Mouse (Mus musculus) heart, embryonic 16.5 days (tissue): ENCODE data around the gene Nckap5. TPM values are rescaled to one million over a fixed set of nuclear protein-coding genes. Genes with fewer than 3 reads are reported as not detected.

ENCODE experiments used
- ATAC-seq: fragments of 200-750 bp; cut with Nextera tagmentation; replicated peaks from 2 replicates; pipeline ENCODE4 v1.8.0; 2017; ENCODE audit warnings: moderate number of reproducible peaks; ENCODE audit not compliant: insufficient read depth, low FRiP score; ENCODE audit errors: extremely low read depth
- H3K27ac ChIP-seq: fragments of 300-500 bp; sonication (generic); 2 replicates; pipeline ENCODE4 v1.5.1; 2014; ENCODE audit warnings: mild to moderate bottlenecking, low read length, control low read depth, moderate library complexity
- H3K27me3 ChIP-seq: fragments of 300-500 bp; sonication (generic); 2 replicates; pipeline ENCODE4 v1.6.1; 2014; ENCODE audit warnings: low read length, mixed read lengths; ENCODE audit not compliant: control insufficient read depth, insufficient read depth
- H3K36me3 ChIP-seq: fragments of 300-500 bp; sonication (generic); 2 replicates; pipeline ENCODE4 v1.6.1; 2014; ENCODE audit not compliant: control insufficient read depth, insufficient read depth
- H3K4me1 ChIP-seq: fragments of 300-500 bp; sonication (generic); 2 replicates; pipeline ENCODE4 v1.6.1; 2014; ENCODE audit warnings: low read length, mixed read lengths; ENCODE audit not compliant: control insufficient read depth, insufficient read depth
- H3K4me2 ChIP-seq: fragments of 300-500 bp; sonication (generic); 2 replicates; pipeline ENCODE4 v1.6.1; 2014; ENCODE audit warnings: low read depth, mild to moderate bottlenecking, control low read depth, low read length
- H3K4me3 ChIP-seq: fragments of 300-500 bp; sonication (generic); 2 replicates; pipeline ENCODE4 v1.5.1; 2014; ENCODE audit warnings: mild to moderate bottlenecking, control low read depth, low read length
- H3K9ac ChIP-seq: fragments of 300-500 bp; sonication (generic); 2 replicates; pipeline ENCODE4 v1.6.1; 2014; ENCODE audit warnings: low read length, control low read depth
- H3K9me3 ChIP-seq: fragments of 300-500 bp; sonication (generic); replicated peaks from 2 replicates; pipeline ENCODE4 v1.6.1; 2016; ENCODE audit warnings: low read length; ENCODE audit not compliant: control insufficient read depth
- WGBS: fragments of 180-500 bp; shearing (Covaris S2); extraction: QIAGEN DNeasy Blood & Tissue Kit; methylation state at CpG from one replicate; pipeline ENCODE4 v1.1.7; 2014; 5-methylcytosine and 5-hydroxymethylcytosine counted together
- polyA plus RNA-seq: library from polyadenylated mRNA; unstranded; fragments of >200 nt; fragmentation: Nextera tagmentation; extraction: Ambion mirVana; gene quantifications from 2 replicates; pipeline ENCODE4 v1.2.1, GENCODE M21; 2015

Gene Nckap5
- polyA plus RNA-seq, 1 experiment from 2014 or later, result 8.0 TPM

DNA sequence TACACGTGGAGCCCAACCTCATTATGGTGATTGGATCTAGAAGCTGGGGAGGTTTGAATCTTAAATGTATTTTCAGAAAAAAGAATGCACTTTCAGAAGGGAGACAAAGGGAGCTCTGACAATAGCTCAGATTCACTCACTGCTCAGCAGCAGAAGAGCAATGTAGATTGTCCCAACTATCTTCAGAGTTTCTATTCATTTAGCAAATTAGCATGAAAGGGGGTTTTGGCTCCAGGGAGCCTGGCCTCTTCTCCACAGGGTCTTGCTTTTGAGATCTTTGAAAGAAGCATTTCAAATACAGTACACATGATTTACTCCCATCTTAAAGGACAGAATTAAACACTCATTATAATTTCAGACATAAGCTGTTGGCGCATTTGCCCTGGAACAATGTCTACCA, 662.5 kb downstream of the Nckap5 start:
- ATAC-seq, result no peak
- Histone ChIP-seq H3K27ac (no peak overlapping the region), H3K4me2 (no peak overlapping the region), H3K4me3 (no peak overlapping the region), H3K9me3 (no peaks in the 10 kb centered on the region), H3K27me3 (no peaks in the 10 kb centered on the region), H3K9ac (no peak overlapping the region), H3K36me3 (no peaks in the 10 kb centered on the region), H3K4me1 (no peaks in the 10 kb centered on the region)
- 72% methylated on average over 2 of the region's 2 CpGs for WGBS

DNA sequence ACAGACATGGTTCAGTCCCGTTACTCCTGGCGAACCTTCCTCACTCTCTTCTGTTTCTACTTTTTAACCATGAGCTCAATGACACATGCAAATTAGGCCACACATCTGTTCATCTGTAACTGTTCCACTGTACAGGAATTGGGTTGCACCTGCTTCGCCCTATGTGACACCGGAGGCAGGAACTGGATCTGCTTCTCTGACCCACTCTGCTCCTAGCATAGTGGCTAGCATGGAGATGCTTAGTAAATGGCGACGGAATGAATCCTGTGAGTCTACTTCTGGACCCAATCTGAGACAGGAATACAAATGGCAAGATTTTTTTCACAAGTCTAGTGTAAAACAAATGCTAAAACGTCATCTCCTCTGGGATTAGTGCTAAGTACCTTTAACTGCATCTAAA, 663.1 kb downstream of the Nckap5 start:
- Histone ChIP-seq H3K36me3 (no peaks in the 10 kb centered on the region), H3K27ac (no peak overlapping the region), H3K4me2 (no peak overlapping the region), H3K9ac (no peak overlapping the region), H3K4me3 (no peak overlapping the region), H3K27me3 (no peaks in the 10 kb centered on the region), H3K4me1 (no peaks in the 10 kb centered on the region), H3K9me3 (no peaks in the 10 kb centered on the region)
- ATAC-seq, result no peak
- WGBS, result 74% methylated on average over 7 of the region's 7 CpGs

DNA sequence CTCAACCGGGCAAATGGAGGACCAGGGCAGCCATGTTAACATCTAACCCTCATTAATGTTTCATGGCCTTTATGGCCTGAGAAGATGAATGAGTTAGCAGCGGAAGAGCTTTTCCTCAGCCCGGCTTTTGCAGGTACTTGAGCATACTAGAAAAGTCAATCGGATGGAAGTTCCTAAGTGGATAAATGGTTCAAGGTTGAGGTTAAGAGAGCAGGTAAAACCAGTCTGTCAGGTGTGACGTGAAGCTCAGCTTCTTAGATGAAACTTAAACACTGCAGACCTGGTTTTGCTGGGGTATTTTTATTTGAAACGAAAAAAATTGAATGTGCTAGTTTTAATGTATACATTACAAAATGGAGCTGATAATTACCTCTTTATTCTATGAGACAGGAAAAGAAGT, 671.3 kb downstream of the Nckap5 start:
- no peaks in the 10 kb centered on the region for H3K9me3 ChIP-seq
- H3K4me2 ChIP-seq, result no peak overlapping the region
- no peak for ATAC-seq
- no peaks in the 10 kb centered on the region for H3K27me3 ChIP-seq
- no peak overlapping the region for H3K4me3 ChIP-seq
- H3K4me1 ChIP-seq, result no peaks in the 10 kb centered on the region
- no peak overlapping the region for H3K9ac ChIP-seq
- H3K27ac ChIP-seq, result no peak overlapping the region
- 80% methylated on average over 6 of the region's 6 CpGs for WGBS
- H3K36me3 ChIP-seq, result no peaks in the 10 kb centered on the region

DNA sequence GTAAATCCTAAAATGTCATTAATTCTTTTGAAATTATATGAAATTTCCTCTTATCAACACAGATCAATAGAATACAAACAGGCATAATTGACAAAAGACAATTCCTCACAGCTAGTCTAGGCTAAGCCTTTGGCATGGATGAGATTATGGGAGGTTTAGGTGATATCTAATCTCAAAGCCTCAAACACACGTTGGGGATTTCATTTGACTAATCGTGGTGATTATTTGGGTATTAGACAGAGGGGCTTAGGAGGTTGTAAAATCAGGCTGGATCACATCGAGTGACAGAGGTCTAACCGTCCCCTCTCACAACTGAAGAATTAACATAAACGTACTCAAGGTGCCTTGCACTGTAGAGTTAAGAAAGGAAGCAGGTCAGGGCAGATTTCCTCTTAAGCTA, 674.8 kb downstream of the Nckap5 start:
- Histone ChIP-seq H3K4me3 (no peak overlapping the region), H3K36me3 (no peaks in the 10 kb centered on the region), H3K27ac (no peak overlapping the region), H3K9me3 (no peaks in the 10 kb centered on the region), H3K27me3 (no peaks in the 10 kb centered on the region), H3K9ac (no peak overlapping the region), H3K4me2 (no peak overlapping the region), H3K4me1 (peaks cover 2% of the 10 kb centered on the region; the same call in 1 of the 2 replicates)
- WGBS, result 60% methylated on average over 5 of the region's 5 CpGs
- ATAC-seq, result no peak

DNA sequence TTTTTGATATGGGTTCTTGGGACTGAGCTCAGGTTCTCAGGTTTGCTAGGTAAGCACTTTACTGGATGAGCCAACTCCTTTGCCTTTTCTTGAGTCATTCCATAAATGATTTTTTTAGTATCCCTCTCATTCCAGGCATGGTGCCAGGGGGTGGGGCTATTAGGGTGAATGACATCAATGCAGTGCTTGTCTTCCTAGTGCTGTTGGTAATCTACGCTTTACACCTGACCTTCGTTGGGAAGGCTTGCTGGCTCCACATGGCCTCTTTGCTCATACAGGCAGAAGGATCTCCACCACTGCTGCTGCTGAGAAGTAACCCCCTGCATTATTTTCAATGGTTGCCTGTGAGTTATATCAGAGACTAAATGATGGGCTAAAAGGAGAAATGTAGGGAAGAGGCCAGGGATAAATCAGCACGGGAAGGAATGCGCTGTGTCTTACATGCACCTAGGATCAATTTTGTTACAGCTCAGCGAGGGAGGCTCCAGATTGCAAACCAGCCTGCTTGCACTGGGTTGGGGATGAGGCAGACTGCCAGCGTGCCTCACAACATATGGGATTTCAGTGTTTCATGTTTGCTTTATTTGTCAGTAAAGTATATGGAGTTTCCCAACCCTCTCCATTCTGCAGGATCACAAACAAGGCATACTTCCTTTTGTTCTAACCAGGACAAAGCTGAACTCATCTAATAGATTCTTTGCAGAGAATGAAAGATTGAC, 676.9 kb downstream of the Nckap5 start:
- Histone ChIP-seq H3K27ac (no peak overlapping the region), H3K4me2 (no peak overlapping the region), H3K9me3 (no peaks in the 10 kb centered on the region), H3K36me3 (no peaks in the 10 kb centered on the region), H3K4me1 (peaks cover 2% of the 10 kb centered on the region; the same call in 1 of the 2 replicates), H3K9ac (no peak overlapping the region), H3K27me3 (no peaks in the 10 kb centered on the region), H3K4me3 (no peak overlapping the region)
- ATAC-seq, result no peak
- WGBS, result 70% methylated on average over 6 of the region's 6 CpGs

DNA sequence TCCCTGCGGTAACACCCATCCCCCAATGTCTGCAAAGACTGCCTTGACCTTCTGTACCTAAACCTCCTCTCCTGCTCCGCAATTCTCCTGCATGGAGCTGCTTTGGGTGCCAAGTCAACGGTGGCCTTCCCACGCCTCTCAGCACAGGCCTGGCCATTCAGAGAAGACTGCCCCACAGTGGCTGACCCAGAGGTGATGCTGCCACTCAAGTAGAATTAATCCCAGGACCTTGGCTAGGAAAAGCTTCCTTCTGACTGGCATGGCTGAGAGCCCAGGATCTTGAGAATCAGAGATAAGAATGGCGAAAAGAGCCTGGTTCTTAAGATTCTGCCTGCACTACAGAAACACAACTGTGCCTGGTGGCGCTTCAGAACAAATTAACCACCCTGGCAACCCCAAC, 678.4 kb downstream of the Nckap5 start:
- peaks cover 2% of the 10 kb centered on the region; the same call in 1 of the 2 replicates for H3K4me1 ChIP-seq
- no peak overlapping the region for H3K27ac ChIP-seq
- H3K9me3 ChIP-seq, result no peaks in the 10 kb centered on the region
- WGBS, result 67% methylated on average over 6 of the region's 6 CpGs
- ATAC-seq, result no peak
- no peaks in the 10 kb centered on the region for H3K36me3 ChIP-seq
- H3K4me3 ChIP-seq, result no peak overlapping the region
- H3K9ac ChIP-seq, result no peak overlapping the region
- no peaks in the 10 kb centered on the region for H3K27me3 ChIP-seq
- H3K4me2 ChIP-seq, result no peak overlapping the region

DNA sequence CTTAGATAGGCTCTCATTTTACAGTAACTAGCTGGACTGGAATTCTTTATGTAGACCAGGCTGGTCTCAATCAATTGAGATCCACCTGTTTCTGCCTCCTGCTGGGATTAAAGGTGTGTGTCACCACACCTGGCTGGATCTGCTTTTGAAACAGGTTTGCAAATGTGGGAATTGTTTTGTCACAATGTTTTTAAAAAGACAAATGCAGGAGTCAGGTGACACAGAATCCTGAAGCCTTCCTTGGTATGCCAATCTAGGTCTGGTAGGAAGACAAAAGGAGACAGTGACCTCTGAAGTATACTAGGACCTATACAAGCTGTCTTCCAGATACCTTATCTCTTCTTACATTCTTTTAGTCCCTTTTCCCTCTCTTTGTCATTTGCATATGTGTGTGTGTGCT, 680.6 kb downstream of the Nckap5 start:
- Histone ChIP-seq H3K36me3 (no peaks in the 10 kb centered on the region), H3K27ac (no peak overlapping the region), H3K4me1 (peaks cover 2% of the 10 kb centered on the region; the same call in 1 of the 2 replicates), H3K9me3 (no peaks in the 10 kb centered on the region), H3K4me3 (no peak overlapping the region), H3K27me3 (no peaks in the 10 kb centered on the region), H3K4me2 (no peak overlapping the region), H3K9ac (no peak overlapping the region)
- ATAC-seq, result no peak

DNA sequence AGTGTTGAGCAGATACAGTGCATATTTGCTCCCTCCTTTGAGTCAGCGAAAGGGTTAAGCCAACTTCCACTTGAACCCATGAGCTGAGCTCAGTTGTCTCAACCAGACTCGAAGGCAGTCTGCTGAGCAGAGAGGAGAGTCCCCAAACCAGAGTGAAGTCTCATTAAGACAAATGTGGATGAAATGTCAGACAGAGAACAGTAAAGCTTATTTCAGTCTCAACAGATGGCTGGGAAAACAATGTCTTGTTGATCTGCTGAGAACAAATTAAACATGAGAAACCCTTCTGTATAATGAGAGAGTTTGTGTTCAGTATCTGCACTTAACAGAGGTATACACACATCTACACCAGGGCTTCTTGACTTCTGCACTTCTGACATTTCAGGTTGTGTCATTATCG, 694.9 kb downstream of the Nckap5 start:
- Histone ChIP-seq H3K9me3 (peaks cover 2% of the 10 kb centered on the region; the same call in 1 of the 2 replicates), H3K27me3 (no peaks in the 10 kb centered on the region), H3K27ac (no peak overlapping the region), H3K4me1 (no peaks in the 10 kb centered on the region), H3K9ac (no peak overlapping the region), H3K4me2 (no peak overlapping the region), H3K36me3 (no peaks in the 10 kb centered on the region), H3K4me3 (no peak overlapping the region)
- no peak for ATAC-seq
- 68% methylated on average over 3 of the region's 3 CpGs for WGBS

DNA sequence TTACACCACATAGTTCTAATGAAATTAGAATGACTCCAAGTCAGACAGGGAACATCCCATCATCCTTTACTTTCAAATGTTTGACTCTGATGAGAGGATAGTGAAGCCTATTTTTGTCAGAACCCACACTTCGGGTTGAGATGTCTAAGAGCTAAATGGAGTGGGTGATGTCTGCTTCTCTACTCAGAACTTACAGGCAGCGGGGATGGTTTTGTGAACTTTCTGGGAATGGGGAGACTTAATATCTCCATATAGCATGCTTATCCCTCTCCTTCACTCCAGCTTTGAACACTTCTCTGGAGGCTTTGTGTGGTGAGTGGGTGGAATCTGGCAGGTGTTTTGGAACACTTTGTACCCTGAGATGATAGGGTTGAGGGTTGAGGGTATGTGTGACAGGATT, 698.3 kb downstream of the Nckap5 start:
- no peak overlapping the region for H3K9ac ChIP-seq
- no peaks in the 10 kb centered on the region for H3K4me1 ChIP-seq
- H3K36me3 ChIP-seq, result no peaks in the 10 kb centered on the region
- WGBS, result 83% methylated on average over 2 of the region's 2 CpGs
- no peak overlapping the region for H3K27ac ChIP-seq
- no peak overlapping the region for H3K4me3 ChIP-seq
- no peaks in the 10 kb centered on the region for H3K27me3 ChIP-seq
- no peak overlapping the region for H3K4me2 ChIP-seq
- ATAC-seq, result no peak
- H3K9me3 ChIP-seq, result peaks cover 2% of the 10 kb centered on the region; the same call in 1 of the 2 replicates
